Mouse (Mus musculus) ovary, postnatal 10 days (tissue): ENCODE results near the gene Fam129a.

Experiments used
- DNase-seq: peaks from one replicate; pipeline ENCODE4 v3.0.0; 2022; ENCODE audit warnings: low spot score

Fam129a gene

DNA sequence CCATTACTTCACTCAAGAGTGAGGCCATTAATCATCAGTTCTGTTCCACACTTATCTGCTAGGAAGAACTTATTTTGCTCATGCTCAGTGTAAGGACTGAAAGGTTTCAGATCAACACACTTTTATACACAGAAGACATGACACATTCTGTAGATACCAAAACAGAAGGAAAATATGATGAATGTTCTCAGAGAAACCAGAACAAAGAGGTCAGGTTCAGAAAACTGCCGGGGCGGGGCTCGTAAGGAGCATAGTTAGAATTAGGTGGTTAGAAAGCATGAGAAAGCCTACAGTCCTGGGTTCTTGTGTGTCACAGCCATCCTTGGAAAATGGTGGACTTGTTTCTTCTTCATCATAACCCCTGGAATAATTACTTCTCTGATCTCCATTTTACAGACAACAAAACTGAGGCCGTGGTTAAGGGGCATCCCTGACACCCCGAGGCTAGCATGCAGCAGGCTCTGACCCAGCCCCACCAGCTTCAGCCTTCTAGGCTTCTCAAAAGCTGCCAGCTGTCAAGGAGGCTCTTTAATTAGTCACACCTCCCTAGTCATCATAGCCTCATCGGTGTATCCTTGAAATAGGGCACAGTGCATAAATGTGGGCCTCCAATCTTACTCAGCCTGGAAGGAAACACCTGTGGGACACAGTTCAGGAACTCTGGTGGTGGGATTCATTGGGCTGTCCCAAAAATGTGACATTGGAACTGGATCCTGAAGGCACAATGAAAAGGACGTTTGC, 127.1 kb downstream of the Fam129a start:
- DNase-seq, result no peak

DNA sequence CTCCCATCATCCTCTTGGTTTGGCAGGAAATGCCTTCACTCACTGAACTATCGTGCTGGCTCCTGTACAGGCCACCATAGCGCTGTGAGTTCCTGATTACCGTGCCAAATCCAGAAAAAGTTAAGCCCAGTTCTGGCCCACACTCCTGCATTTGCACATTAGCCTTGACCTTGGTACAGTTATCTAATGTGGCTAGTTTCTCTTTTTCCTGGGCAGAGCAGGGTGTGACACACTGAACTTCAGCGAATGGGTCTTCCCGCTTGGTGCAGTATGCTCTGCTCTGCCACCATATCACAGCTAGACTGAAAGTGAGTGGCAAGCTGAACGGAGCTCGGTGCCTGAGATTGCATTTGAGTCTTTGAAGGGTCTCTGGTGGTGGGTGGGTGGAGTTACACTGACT, 128.4 kb downstream of the Fam129a start:
- no peak for DNase-seq

DNA sequence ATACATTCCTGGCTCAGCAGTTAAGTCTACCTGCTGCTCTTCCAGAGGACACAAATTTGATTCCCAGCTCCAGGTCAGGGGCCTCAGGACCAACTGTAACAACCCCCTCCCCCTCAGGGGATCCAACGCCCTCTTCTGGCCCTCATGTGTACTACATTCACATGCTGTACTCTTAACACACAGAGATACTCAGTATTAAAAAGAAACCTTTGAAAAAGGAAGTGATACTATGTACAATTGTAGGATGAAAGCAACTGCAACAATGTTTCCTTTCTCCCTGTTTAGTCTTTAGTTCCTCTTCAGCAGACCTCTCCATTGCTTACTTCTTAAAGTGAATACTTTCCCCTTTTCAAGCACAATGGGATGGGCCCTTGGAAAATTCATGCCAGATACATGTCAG, 131.8 kb downstream of the Fam129a start:
- no peak for DNase-seq

DNA sequence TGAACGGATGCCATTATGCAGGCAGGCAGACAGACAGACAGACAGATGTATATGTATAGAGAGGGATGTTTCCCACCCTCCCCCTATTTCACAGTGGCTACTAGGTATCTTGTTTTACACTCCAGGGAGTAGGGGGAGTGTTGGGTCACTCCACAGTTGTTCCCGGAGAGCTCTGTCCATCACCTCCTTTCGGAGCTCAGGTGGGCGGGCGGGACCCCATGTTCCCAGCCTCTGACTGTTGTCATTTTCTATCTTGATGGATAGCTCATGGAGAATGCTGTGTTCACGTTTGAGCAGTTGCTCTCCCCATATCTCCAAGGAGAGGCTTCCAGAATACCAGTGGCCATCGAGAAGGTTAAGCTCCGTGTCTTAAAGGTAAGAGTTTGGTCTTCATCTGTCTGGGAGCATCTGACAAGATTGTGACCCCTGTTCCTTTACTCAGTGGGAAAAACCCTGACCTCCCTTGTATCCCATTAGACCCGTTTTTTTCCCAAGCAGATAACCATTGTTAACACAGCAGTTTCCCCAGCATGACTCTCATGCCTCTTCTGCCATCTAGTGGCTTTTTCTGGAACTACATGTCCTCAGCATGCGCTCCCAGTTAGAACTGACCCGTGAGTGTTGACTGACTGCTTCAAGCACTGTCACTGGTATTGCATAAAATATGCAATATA, 134.9 kb downstream of the Fam129a start:
- peak; percentile 59 for DNase-seq

DNA sequence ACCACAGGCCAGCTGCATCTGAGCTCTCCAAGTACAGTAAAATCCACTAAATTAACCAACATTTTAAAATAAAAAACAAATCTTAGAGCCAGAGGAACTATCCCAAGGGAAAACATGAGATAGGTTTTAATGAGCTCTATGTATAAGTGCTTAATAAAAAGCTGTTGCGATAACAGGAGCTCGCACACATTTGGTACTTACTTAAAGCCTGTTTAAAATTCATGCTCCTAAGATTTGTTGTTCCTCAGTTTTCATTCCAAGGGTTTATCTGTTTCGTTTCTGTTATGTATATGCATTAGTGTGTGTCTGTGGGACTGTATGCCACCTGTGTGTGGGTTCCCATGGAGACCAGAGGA, 135.4 kb downstream of the Fam129a start:
- no peak for DNase-seq

DNA sequence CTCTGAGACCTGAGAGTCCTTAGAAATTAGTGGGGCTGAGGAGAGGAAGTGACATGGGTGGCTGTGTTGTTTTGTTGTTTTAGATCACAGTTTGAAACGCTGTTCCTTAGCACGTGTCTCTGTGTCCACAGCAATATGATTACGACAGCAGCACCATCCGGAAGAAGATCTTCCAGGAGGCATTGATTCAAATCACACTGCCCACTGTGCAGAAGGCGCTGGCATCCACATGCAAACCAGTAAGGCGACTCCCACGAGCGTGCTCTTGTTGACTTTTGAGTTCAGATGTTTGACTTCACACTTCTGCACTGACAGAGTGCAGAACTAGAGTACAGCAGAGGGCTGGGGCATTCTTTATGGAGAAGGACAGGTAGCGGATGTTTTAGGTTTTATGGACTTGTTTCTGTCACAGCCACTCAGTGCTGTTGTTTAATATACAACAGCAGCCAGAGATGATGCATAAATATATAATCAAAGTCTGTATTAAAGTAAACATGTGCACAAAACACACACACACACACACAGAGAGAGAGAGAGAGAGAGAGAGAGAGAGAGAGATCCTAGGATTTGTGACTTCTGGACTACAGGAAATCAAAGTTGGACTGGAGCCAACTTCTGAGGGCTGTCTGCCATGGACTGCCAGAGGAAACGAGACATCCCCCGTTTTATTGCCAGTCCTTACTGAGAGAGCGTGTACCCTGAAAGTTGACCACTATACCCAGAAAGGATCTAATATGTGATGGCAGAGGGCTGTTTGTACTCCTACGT, 138.2 kb downstream of the Fam129a start:
- no peak for DNase-seq

DNA sequence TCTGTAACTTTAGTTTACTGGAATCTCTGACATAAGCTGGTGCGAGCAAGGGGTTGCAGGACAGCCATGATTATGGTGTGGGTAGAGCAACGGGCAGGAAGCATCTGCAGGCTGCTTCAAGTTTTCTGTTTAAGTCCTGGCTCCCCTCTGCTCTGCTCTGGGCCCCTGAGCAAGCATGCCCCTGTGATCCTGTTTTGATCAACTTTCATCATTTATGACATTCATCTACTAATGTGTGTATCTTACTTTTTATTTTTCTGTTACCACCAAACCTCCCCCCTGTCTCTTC, 138.7 kb downstream of the Fam129a start:
- DNase-seq, result no peak

DNA sequence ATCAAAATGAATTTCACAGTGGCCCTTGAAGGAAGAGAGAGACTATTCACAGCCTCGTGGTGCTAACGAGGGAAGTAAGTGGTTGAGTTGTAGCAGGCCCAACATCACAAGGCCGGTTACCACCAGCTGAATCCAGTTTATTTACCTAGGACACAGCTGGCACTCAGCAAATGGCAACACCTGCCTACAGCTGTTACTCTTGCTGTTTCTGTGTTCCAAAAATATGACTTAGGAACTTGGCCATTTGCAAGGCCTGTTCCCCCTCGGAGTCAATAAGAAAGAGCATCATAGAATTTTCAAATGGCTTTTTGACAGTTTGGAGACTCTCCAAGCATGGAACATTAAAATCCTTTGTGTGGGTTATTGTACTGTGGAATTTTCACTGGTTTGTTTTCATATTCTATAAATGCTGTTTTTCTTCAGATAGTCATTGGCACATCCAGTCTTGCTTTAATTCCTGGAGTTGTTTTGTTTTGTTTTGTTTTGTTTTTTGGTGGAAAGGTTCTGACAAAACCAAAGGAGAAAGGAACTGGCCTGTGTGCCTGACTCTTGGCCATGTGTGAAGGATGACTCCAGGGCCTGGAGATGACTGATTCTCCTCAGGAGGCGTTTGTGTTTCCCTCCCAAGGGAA, 139.6 kb downstream of the Fam129a start:
- no peak for DNase-seq

DNA sequence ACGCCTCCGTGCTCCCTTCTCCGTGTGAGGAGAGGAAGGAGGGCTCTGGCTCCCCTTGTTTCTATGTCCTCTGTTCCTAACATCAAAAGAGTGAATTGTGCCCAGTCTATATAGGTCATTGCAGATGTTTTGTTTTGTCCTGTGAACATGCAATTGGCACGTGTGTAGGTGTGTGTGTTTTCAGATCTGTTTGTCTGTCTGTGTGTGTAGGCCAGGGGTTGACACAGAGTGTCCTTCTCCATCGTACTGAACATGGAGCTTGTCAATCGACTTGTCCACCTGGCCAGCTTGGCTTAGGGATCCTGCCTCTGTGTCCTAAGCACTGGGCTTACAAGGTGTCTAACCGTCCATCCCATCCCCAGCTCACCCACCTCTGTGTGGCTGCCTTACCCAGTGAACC, 140.1 kb downstream of the Fam129a start:
- no peak for DNase-seq

DNA sequence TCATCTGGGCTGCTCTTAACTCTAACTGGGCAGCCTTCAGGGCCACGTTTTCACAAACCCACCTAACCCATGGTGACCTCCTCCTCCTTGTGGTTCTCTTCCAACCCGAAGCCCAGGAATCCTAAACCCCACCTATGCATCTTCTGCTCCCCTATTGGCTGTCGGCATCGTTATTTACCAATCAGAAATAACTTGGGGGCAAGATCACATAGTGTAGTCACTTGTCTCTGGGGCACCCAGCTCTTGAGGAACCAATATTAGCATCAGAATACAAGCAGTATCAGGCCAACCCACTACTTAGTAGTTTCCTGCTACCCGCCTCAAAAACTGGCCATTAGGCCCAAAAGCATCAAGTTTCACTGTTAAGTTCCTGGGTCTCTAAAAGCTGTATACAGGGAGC, 141.7 kb downstream of the Fam129a start:
- DNase-seq, result no peak

DNA sequence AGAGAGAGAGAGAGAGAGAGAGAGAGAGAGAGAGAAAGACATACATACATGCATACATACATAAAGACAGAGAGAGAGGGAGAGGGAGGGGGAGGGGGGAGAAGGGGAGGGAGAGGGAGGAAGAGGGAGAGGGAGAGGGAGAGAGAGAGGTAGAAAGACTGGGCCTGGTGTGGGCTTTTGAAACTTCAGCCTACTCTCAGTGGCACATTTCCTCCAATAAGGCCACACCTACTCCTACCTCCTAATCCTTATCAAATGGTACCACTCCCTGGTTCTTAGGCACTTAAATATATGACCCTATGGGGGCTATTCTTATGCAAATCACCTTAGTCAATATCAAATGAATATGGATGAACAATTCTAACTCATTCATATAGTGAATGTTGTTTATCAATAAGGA, 142.6 kb downstream of the Fam129a start:
- no peak for DNase-seq

DNA sequence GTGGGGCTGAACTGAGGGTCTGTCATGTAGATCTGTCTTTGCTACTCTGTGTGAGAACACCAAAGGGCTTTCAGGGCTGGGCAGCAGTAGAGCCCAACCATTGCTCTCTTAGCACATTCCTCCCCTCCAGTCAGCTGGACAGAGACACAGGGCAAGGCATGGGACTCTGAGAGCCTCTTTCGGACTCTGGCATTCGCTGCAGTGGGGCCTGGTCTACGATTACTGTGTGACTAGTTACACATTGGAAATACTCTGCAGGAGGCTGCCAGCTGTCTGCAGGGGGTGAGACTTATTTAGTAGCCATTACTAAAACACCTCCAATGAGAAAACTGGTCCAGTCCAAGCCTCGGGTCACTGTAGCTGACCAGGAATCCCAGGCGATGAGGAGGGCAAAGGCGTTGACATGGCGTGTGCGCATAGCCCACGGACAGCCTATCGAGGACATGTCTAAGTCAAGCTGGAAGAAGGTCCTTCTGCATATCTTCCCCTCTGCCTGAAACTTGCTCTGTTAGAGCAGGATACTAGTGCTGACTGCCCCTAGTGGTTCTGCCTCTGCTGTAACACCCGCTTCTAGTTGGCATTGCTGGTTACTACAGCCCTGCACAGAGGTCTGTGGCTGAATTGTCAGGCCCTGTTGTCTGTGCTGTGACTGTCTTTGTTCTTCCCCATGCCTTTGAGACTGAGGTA, 145.2 kb downstream of the Fam129a start:
- no peak for DNase-seq

DNA sequence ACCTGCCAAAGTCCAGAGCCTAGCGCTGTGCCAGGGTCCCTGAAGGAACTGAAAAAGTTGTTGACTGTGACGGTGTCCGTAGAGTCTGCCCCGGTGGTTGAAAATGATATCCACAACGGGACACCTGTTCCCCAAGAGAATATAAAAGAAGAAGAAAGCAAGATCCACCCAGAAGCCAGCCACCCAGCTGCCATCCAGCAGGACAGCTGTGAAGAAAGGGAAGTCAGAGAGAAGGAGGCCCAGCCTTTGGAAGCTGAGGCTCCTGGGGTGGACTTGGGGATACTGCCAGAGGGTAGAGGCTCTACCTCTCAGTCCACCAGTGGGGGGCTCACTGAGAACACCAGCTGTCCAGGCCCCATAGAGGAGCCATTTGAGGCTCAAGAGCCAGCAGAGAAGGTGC, 146.6 kb downstream of the Fam129a start:
- DNase-seq, result no peak

DNA sequence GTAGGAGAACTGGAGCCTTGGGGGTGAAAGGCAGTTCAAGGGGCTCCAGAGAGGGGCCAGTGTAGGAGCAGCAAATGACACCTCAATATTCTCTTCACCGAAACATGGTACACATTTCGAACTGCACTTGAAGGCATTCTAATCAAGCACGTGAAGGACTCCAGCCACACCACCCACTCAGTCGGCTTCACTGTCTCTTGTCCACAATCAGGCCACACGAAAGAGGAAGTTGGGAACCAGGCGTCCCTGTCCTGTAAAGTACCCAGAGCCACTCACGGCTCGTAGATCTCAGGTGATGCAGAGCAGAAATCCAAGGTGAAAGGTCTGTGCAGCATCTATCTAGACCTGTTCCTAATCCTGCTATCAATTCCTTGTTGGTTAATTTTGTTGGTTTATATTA, 147.6 kb downstream of the Fam129a start:
- DNase-seq, result no peak

DNA sequence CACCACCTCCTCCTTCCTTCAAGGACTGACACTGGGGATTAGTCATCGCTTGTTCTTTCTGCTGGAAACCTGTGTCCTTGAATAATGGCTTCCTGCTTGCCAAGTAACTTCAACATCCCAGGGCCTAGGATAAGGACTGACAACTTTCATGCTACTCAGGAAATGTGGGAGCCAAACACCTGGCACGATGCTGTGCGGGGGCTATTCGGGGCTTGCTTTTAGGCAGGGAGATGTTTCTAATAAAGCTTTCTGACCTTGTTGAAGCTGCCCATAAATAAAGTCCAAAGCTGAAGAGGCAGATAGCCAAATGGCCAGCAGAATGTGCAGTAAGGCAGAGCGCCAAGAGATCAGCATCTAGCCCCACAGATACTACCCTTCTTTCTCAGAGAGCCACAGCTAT, 148.9 kb downstream of the Fam129a start:
- no peak for DNase-seq

DNA sequence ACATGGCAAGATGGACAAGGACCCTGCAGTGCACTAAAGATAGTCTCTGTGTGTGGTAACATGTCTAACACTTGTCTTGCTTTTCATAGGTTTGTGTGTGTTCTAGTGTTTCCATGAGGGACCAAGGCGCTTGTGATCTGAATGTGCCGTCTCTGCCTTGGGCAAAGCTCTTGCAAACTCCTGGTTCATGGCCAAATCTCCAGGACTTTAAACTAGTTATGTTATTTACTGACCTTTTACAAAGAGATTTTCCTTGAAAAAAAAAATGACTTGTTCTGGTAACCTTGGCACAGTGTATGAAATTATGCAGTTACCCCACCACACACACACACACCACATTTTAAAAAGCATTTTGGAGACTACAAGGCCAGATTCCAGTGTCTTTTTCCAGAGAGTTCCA, 149.6 kb downstream of the Fam129a start:
- no peak for DNase-seq

DNA sequence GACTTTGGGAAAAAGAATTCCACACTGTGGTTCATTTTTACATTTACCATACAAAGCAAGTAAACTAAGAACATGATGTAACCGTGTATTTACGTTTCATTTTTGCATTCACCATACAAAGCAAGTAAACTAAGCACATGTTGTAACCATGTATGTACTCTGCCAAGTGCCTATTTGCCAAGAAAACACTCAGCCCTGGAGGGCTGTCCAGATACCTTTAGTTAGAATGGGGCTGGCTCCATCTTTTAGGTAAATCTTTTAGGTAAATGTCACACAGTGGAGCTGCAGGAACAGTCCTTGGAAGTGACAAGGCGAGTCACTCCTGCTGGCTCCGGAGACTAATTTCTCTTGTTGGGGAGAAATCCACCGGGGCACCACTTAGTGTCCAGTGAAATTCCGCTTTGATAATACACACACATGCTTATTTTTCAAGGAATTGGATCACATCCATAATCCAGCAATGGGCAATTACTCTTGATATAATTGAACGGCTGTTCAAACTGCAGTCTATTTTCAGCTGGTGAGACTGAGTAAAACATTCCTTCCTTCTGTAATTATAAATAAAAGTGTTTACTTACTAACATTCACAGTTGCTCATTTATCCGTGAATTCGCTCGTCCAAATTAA, 150.5 kb downstream of the Fam129a start:
- no peak for DNase-seq

DNA sequence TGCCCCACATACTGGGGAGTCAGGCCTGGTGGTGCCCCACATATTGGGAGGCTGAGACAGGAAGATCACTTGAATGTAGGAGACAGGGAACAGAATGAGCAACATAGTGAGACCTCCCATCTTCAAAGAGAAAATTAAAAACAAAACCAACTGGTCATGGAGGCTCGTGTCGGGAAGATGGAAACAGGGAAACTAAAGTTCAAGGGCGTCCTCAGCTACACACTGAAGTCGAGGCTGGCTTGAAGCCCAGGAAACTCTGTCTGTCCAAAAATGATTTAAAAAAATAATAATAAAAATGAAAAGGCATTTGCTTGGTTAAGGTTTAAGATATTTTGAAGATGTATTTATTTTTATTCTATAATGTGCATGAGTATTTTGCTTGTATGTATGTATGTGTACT, 152.8 kb downstream of the Fam129a start:
- no peak for DNase-seq

DNA sequence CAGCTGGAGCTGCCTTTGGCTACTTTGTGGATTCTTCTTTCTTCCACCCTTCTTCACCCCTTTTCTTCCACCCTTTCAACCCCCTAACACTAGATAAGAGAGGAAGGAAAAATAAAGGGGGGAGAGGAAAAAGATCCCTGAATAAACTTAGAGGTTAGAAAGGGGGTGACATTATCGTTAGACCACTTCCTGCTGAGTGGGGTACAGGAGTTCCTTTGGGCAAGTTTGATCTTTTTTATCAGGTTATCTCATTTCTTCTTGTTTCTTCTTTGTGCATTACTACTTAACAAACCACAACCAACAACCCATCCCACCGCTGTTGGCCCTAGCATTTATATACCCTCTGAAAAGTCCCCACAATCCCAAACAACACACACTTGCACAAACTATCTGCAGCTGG, 154.6 kb downstream of the Fam129a start:
- no peak for DNase-seq

DNA sequence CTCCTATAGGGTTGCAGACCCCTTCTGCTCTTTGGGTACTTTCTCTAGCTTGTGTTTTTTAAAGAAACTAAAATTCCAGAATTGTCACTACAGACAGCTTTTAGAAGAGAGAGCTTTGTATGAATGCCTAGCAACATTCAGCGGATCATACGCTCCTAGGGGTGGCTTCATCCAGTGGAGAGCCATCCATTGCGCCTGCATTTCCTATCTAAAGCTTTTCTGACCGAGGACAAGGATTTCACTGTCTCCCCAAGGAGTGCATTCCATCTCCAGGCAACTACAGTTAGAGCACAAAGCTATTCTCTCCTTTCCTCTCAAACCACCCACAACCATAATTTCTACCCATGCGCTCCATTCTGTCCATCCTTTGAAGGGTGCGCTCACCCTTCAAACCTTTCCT, 155.4 kb downstream of the Fam129a start:
- no peak for DNase-seq

DNA sequence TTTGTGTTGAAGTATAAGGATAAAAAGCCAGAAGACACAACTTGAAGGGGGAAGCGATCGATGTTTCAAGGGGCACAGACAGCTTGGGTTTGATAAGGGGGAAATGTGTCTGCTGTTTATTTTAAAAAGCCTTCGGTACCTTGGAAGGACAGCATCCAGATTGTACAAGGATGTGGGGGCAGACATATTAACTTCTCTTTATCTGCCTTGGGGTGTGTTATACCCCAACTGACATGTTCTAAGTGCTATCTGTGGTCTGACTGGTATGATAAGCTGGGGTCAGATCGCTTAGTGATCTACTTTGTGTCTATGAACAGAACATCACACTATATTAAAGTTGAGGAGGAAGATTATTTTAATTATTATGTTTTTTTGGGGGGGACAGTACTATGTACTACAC, 157.2 kb downstream of the Fam129a start:
- DNase-seq, result no peak

DNA sequence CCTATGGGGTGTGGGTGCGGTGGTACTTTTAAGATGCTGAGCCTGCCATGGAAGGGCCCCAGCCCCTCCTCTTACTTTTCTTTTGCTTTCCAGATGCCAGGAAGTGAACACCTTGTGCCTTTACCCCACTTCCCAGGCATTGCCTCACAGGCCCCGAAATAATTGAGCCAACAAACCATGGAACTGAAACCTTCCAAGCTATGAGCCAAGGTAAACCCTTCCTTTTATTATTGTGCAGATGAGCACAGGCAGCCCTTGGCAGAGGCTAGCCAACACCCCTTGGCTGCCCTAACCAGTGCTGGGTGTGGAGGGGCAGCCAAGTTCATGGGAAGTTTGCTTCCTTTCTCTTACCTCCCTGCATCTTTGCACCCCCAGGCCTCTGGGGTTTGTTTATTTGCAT, 166.2 kb downstream of the Fam129a start:
- DNase-seq, result no peak
